Mouse (Mus musculus): ENCODE results near the gene Uox.

- no peak for TF ChIP-seq CTCF (IDR thresholded peaks at IDR 0.05; ENCODE audit: low read depth)
- no peak for TF ChIP-seq EP300 (IDR thresholded peaks at IDR 0.05; ENCODE audit: low read depth)
Measured at GRCm38 (mm10) chr3:146610322-146610721, 40.1 kb downstream of the Uox start.
